Mouse (Mus musculus) liver, adult 2 months (tissue): ENCODE measurements around the gene Tcea3.
A peak's percentile ranks its signal among the peaks of the same experiment; 100 is the strongest.

Experiments used
- CTCF ChIP-seq: fragments of 200-500 bp; IDR thresholded peaks from 2 replicates; pipeline ENCODE4 v1.5.1; 2011; ENCODE audit warnings: low read depth, low read length, control low read depth
- POLR2A ChIP-seq: fragments of 200-500 bp; IDR thresholded peaks from 2 replicates; pipeline ENCODE4 v1.6.1; 2011; ENCODE audit warnings: low read length, control low read depth; ENCODE audit not compliant: insufficient read depth; ENCODE audit errors: extremely low read depth

GRCm38 (mm10) chr4:136239622-136240021 is 7.9 kb upstream of the Tcea3 start:
- TF ChIP-seq POLR2A (no peak), CTCF (peak; percentile 85)
